Mouse (Mus musculus): ENCODE data around the gene Erbb4. TPM values are rescaled to one million over a fixed set of nuclear protein-coding genes. Genes with fewer than 3 reads are reported as not detected.

Gene Erbb4
- polyA plus RNA-seq, 1 experiment from 2014 or later, result 0.01 TPM

DNA sequence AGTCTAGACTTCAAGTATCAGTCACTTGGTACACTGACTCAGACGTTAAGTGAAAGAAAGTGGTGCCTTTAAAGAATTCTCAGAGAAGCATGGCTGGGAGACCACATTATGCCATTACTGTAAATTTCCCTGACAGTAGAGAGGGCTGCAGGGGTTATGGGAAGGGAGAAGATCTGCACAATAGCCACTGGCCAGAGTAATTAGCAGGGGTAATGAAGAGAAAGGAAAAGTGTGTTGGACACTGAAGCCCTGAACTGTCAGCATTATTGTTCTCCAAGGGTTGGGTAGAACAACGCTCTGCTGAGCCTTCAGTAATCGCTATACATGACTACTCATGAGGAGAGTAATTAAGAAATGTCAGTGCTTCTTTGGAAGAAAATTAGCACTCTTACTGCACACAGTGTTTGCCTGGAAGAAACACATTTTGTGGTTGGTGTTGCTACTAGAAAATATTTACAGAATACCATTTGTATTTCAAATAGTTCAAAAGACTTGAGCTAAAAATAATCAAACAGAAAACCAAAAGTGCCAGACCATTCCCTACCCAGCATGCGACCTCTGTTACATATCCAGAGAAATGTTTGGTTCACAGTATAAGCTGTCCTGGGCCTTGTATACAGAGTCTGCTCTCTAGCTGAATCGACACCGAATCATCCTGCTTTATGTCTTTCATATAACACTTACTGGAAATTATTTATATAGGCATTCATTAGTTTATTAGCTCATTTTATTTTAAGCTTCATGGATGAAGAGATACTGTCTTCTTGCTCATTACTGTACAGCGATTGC, 965.1 kb downstream of the Erbb4 start:
- no peak overlapping the region for H3K27ac ChIP-seq (replicated peaks)
- no peaks in the 10 kb centered on the region for H3K4me1 ChIP-seq (replicated peaks)
- no peak for ATAC-seq (ENCODE audit: insufficient read depth)
- H3K27me3 ChIP-seq, result no peaks in the 10 kb centered on the region
- no peak overlapping the region for H3K9ac ChIP-seq
- 65% methylated on average over 7 of the region's 7 CpGs for WGBS (ENCODE audit: insufficient replicate concordance)
- H3K4me3 ChIP-seq (replicated peaks), result no peak overlapping the region
- H3K36me3 ChIP-seq (replicated peaks), result no peaks in the 10 kb centered on the region
- no peaks in the 10 kb centered on the region for H3K9me3 ChIP-seq (replicated peaks)
- H3K4me2 ChIP-seq, result no peak overlapping the region

DNA sequence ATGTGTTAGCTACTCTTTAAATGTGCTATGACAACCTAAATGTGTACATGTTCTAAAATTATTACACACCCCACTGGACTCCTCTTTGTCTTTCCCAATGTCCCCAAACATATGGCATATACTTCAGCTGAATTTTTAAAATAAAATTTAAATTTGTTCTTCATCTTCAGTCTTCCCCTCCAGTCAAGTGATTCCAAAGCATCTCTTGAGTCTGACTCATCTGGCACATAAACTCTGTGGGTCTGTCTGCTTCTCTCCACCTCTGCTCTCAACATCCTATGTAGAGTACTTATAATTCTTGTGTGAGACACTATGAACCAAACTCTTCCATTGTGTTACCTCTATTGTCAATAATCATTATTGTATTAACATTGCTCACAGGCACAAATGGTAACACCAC, 972.9 kb downstream of the Erbb4 start:
- H3K9ac ChIP-seq, result no peak overlapping the region
- H3K4me1 ChIP-seq (replicated peaks), result no peaks in the 10 kb centered on the region
- H3K4me3 ChIP-seq (replicated peaks), result no peak overlapping the region
- H3K27ac ChIP-seq (replicated peaks), result no peak overlapping the region
- H3K4me2 ChIP-seq, result no peak overlapping the region
- ATAC-seq (ENCODE audit: insufficient read depth), result no peak
- H3K9me3 ChIP-seq (replicated peaks), result no peaks in the 10 kb centered on the region
- H3K27me3 ChIP-seq, result no peaks in the 10 kb centered on the region
- H3K36me3 ChIP-seq (replicated peaks), result no peaks in the 10 kb centered on the region

- Histone ChIP-seq H3K9ac (no peak overlapping the region), H3K4me3 (replicated peaks) (no peak overlapping the region), H3K4me2 (no peak overlapping the region), H3K9me3 (replicated peaks) (no peaks in the 10 kb centered on the region), H3K4me1 (replicated peaks) (no peaks in the 10 kb centered on the region), H3K27me3 (no peaks in the 10 kb centered on the region), H3K27ac (replicated peaks) (no peak overlapping the region), H3K36me3 (replicated peaks) (no peaks in the 10 kb centered on the region)
- no peak for ATAC-seq (ENCODE audit: insufficient read depth)
- 42% methylated on average over 2 of the region's 2 CpGs for WGBS (ENCODE audit: insufficient replicate concordance)
Measured at GRCm38 (mm10) chr1:68134450-68134849, 973.4 kb downstream of the Erbb4 start.

DNA sequence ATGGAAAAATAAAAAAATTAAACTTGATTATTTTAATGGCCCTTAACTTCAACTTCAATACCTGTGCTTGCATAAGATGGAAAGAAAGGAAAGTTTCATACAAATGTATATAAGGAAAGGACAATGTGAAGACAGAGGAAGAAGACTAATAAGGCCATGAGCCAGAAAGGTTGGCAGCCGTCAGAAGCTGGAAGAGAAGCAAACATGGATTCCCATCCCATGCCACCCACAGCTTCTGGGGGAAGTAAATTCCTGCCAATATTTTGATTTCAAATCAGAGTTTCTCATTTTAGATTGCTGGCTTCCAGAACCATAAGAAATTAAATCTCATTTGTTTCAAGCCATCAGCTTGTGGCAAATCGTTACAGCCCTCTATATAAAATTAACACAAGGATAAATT, 984.3 kb downstream of the Erbb4 start:
- no peak overlapping the region for H3K27ac ChIP-seq (replicated peaks)

DNA sequence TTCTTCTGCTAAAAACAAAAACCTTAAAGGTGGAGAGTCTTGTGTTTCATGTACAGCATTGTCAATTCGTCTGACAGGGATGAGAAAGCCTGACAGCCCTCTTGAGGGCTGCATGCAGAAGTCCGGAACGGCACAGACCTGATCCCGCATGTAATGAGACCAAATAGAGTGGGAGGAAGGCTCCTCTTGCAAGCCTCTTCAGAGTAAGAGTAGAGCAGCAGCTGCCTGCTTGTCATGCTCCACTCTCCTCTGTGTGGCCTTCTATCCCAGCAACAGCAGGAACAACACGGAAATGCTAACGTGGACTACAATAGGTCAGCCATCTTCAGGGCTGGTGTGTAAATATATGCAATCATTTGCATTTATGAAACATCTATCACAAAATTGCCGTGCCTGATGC, 987.5 kb downstream of the Erbb4 start:
- Histone ChIP-seq H3K36me3 (replicated peaks) (no peaks in the 10 kb centered on the region), H3K9me3 (replicated peaks) (no peaks in the 10 kb centered on the region), H3K4me1 (replicated peaks) (no peaks in the 10 kb centered on the region), H3K4me2 (no peak overlapping the region), H3K4me3 (replicated peaks) (no peak overlapping the region), H3K27ac (replicated peaks) (no peak overlapping the region), H3K27me3 (no peaks in the 10 kb centered on the region), H3K9ac (no peak overlapping the region)
- ATAC-seq (ENCODE audit: insufficient read depth), result no peak
- 59% methylated on average over 7 of the region's 7 CpGs for WGBS (ENCODE audit: insufficient replicate concordance)

More for the DNA sequence above, 984.3 kb downstream of the Erbb4 start:
- H3K4me3 ChIP-seq (replicated peaks), result no peak overlapping the region
- no peaks in the 10 kb centered on the region for H3K36me3 ChIP-seq (replicated peaks)
- no peaks in the 10 kb centered on the region for H3K4me1 ChIP-seq (replicated peaks)
- no peak overlapping the region for H3K9ac ChIP-seq
- WGBS (ENCODE audit: insufficient replicate concordance), result 65% methylated on average over 2 of the region's 2 CpGs
- H3K9me3 ChIP-seq (replicated peaks), result no peaks in the 10 kb centered on the region
- H3K4me2 ChIP-seq, result no peak overlapping the region
- no peaks in the 10 kb centered on the region for H3K27me3 ChIP-seq
- no peak for ATAC-seq (ENCODE audit: insufficient read depth)

GRCm38 (mm10) chr1:68115721-68116120, 992.1 kb downstream of the Erbb4 start:
- WGBS (ENCODE audit: insufficient replicate concordance), result 69% methylated on average over 5 of the region's 5 CpGs
- Histone ChIP-seq H3K4me3 (replicated peaks) (no peak overlapping the region), H3K27me3 (no peaks in the 10 kb centered on the region), H3K4me1 (replicated peaks) (no peaks in the 10 kb centered on the region), H3K27ac (replicated peaks) (no peak overlapping the region), H3K9ac (no peak overlapping the region), H3K9me3 (replicated peaks) (no peaks in the 10 kb centered on the region), H3K36me3 (replicated peaks) (no peaks in the 10 kb centered on the region), H3K4me2 (no peak overlapping the region)
- no peak for ATAC-seq (ENCODE audit: insufficient read depth)

DNA sequence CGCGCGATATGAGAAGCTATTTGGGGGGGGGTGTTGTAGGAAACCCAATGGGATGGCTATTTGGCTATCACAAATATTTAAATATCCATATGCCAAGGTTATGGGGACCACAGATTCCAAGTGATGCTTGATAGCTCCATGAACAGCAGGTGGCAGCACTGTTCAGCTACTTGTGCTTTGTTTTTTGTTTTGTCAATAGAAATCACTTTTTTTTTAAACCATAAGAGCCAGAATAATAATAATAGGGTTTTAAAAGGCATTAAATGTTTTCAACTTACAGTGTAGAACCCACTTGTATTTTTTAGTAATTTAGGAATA, 1001.4 kb downstream of the Erbb4 start:
- Histone ChIP-seq H3K27ac (replicated peaks) (no peak overlapping the region), H3K4me2 (no peak overlapping the region), H3K4me1 (replicated peaks) (no peaks in the 10 kb centered on the region), H3K9me3 (replicated peaks) (no peaks in the 10 kb centered on the region), H3K27me3 (no peaks in the 10 kb centered on the region), H3K9ac (no peak overlapping the region), H3K36me3 (replicated peaks) (no peaks in the 10 kb centered on the region), H3K4me3 (replicated peaks) (no peak overlapping the region)
- 64% methylated on average over 3 of the region's 3 CpGs for WGBS (ENCODE audit: insufficient replicate concordance)
- ATAC-seq (ENCODE audit: insufficient read depth), result no peak

DNA sequence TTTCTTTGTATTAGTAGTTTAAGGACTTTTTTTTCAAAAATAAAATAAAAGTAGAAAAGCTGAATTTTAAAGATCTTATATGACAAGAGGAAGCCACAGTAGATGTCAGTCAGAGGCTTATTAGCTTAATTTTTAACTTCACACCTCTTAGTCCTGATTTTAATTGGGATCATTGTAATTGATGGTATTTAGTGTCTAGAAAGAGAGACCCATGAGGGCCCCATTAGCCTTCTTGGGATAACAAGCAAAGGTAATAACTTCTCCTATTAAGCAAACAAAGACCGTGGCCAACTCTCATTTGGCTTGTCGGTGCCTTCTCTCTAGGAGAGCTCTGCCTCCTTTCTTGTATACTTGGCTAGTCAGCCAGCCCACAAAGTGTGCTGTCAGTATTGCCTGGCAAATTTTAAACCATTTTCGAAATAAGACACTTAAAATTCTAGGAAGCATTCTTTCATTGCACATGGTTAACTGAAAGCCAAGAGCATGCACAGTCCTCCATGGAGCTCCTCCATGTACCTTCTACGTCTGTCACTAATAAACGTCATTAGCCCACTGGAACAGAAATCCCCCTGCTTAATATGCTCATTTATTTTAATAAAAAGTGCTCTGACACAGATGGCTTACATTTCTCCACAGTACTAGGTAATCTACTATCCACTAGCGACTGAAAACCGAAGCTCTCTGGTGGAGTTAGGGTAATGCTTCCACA, 1001.9 kb downstream of the Erbb4 start:
- no peak for ATAC-seq (ENCODE audit: insufficient read depth)
- Histone ChIP-seq H3K27ac (replicated peaks) (no peak overlapping the region), H3K9ac (no peak overlapping the region), H3K4me1 (replicated peaks) (no peaks in the 10 kb centered on the region), H3K4me2 (no peak overlapping the region), H3K36me3 (replicated peaks) (no peaks in the 10 kb centered on the region), H3K27me3 (no peaks in the 10 kb centered on the region), H3K9me3 (replicated peaks) (no peaks in the 10 kb centered on the region), H3K4me3 (replicated peaks) (no peak overlapping the region)
- WGBS (ENCODE audit: insufficient replicate concordance), result 67% methylated on average over 7 of the region's 7 CpGs

DNA sequence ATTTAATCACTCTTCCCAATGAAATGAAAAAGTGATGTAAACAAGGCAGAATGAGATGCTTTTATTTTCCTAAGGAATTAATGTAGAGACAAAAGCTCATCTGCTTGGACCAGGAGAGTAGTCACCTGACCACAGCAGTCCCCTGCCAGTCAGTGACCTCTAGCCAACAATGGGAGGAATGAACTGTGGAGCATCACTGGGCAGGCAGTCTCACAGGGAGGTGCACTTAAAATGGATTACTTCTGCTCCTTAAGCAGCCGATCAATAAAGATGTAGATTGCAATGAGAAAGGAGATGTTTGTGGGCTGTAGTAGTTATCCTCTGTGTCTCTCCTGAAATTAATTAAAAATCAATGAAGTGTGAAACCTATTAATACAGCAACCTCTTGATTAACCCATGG, 1018.2 kb downstream of the Erbb4 start:
- Histone ChIP-seq H3K27me3 (no peaks in the 10 kb centered on the region), H3K4me3 (replicated peaks) (no peak overlapping the region), H3K9ac (no peak overlapping the region), H3K4me2 (no peak overlapping the region), H3K9me3 (replicated peaks) (no peaks in the 10 kb centered on the region), H3K36me3 (replicated peaks) (no peaks in the 10 kb centered on the region), H3K27ac (replicated peaks) (no peak overlapping the region), H3K4me1 (replicated peaks) (no peaks in the 10 kb centered on the region)
- WGBS (ENCODE audit: insufficient replicate concordance), result 74% methylated on average over 1 of the region's 1 CpGs
- no peak for ATAC-seq (ENCODE audit: insufficient read depth)

DNA sequence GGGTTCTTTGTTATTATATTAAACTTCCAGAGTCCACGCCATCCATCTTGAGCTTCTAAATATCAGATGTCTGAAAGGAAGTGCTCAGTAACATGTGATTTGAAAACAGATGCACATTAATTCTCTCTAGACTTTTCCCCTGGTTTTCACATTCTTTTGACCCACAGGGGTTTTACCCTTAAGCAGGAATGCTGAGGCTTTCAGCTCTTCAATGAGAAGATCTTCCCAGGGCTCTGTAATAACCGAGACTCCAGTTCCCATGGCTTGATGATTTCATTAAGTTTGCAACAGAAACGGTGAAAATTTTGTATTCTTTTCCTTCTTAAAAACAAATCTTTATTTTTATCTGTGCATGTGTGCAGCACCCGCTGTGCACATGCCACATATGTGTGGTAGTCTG, 1051.4 kb downstream of the Erbb4 start:
- 50% methylated on average over 4 of the region's 4 CpGs for WGBS (ENCODE audit: insufficient replicate concordance)
- Histone ChIP-seq H3K9ac (no peak overlapping the region), H3K27ac (replicated peaks) (no peak overlapping the region), H3K9me3 (replicated peaks) (no peaks in the 10 kb centered on the region), H3K36me3 (replicated peaks) (no peaks in the 10 kb centered on the region), H3K4me2 (no peak overlapping the region), H3K27me3 (no peaks in the 10 kb centered on the region), H3K4me1 (replicated peaks) (no peaks in the 10 kb centered on the region), H3K4me3 (replicated peaks) (no peak overlapping the region)
- ATAC-seq (ENCODE audit: insufficient read depth), result no peak

- Histone ChIP-seq H3K4me1 (replicated peaks) (no peaks in the 10 kb centered on the region), H3K9ac (no peak overlapping the region), H3K27me3 (no peaks in the 10 kb centered on the region), H3K4me3 (replicated peaks) (no peak overlapping the region), H3K9me3 (replicated peaks) (no peaks in the 10 kb centered on the region), H3K27ac (replicated peaks) (no peak overlapping the region), H3K36me3 (replicated peaks) (no peaks in the 10 kb centered on the region), H3K4me2 (no peak overlapping the region)
- 61% methylated on average over 3 of the region's 3 CpGs for WGBS (ENCODE audit: insufficient replicate concordance)
- ATAC-seq (ENCODE audit: insufficient read depth), result no peak
Measured at GRCm38 (mm10) chr1:68054715-68055114, 1053.1 kb downstream of the Erbb4 start.

- 61% methylated on average over 6 of the region's 6 CpGs for WGBS (ENCODE audit: insufficient replicate concordance)
- no peaks in the 10 kb centered on the region for H3K36me3 ChIP-seq (replicated peaks)
- no peaks in the 10 kb centered on the region for H3K9me3 ChIP-seq (replicated peaks)
- no peak overlapping the region for H3K27ac ChIP-seq (replicated peaks)
- no peaks in the 10 kb centered on the region for H3K27me3 ChIP-seq
- no peak overlapping the region for H3K9ac ChIP-seq
- H3K4me3 ChIP-seq (replicated peaks), result no peak overlapping the region
- H3K4me1 ChIP-seq (replicated peaks), result no peaks in the 10 kb centered on the region
- H3K4me2 ChIP-seq, result no peak overlapping the region
- no peak for ATAC-seq (ENCODE audit: insufficient read depth)
Measured at GRCm38 (mm10) chr1:68049856-68050255, 1058.0 kb downstream of the Erbb4 start.

Data from liver, embryonic 15.5 days (tissue).